Mouse (Mus musculus) hindbrain, embryonic 15.5 days (tissue): Measurements from ENCODE around the gene Olfr606. TPM values are rescaled to one million over a fixed set of nuclear protein-coding genes. Genes with fewer than 3 reads are reported as not detected.
"Not testable (repeated sequence)": the region's sequence is repeated elsewhere in the genome, so short reads cannot be mapped to it uniquely, and the experiment has no call there.

Experiments
- ATAC-seq: fragments of 200-750 bp; cut with Nextera tagmentation; 2 replicates; pipeline ENCODE4 v1.8.0; 2017; ENCODE audit warnings: low read depth, moderate number of reproducible peaks, moderate TSS enrichment; ENCODE audit not compliant: low FRiP score
- H3K27ac ChIP-seq: fragments of 300-500 bp; sonication (generic); replicated peaks from 2 replicates; pipeline ENCODE4 v1.5.1; 2015; ENCODE audit warnings: mild to moderate bottlenecking, inconsistent platforms
- H3K27me3 ChIP-seq: fragments of 300-500 bp; sonication (generic); 2 replicates; pipeline ENCODE4 v1.6.1; 2015; ENCODE audit warnings: control low read depth, inconsistent platforms
- H3K36me3 ChIP-seq: fragments of 300-500 bp; sonication (generic); 2 replicates; pipeline ENCODE4 v1.6.1; 2015; ENCODE audit warnings: control low read depth, inconsistent platforms
- H3K4me1 ChIP-seq: fragments of 300-500 bp; sonication (generic); replicated peaks from 2 replicates; pipeline ENCODE4 v1.6.1; 2015; ENCODE audit warnings: control low read depth, inconsistent platforms
- H3K4me2 ChIP-seq: fragments of 300-500 bp; sonication (generic); 2 replicates; pipeline ENCODE4 v1.6.1; 2015; ENCODE audit warnings: moderate library complexity, mild to moderate bottlenecking, inconsistent platforms
- H3K4me3 ChIP-seq: fragments of 300-500 bp; sonication (generic); 2 replicates; pipeline ENCODE4 v1.5.1; 2015; ENCODE audit warnings: mild to moderate bottlenecking, inconsistent platforms
- H3K9ac ChIP-seq: fragments of 300-500 bp; sonication (generic); 2 replicates; pipeline ENCODE4 v1.6.1; 2015; ENCODE audit warnings: inconsistent platforms
- H3K9me3 ChIP-seq: fragments of 300-500 bp; sonication (generic); 2 replicates; pipeline ENCODE4 v1.6.1; 2016; ENCODE audit warnings: control low read depth, inconsistent platforms
- WGBS: fragments of 180-500 bp; shearing (Covaris S2); methylation state at CpG from one replicate; pipeline ENCODE4 v1.1.7; 2015; 5-methylcytosine and 5-hydroxymethylcytosine counted together
- microRNA-seq: library from miRNA; unstranded; fragments of <30 nt; microRNA quantifications from one replicate; pipeline ENCODE4, GENCODE M21; 2016
- polyA plus RNA-seq: library from polyadenylated mRNA; unstranded; fragments of >200 nt; fragmentation: Nextera tagmentation; extraction: Ambion mirVana; gene quantifications from 2 replicates; pipeline ENCODE4 v1.2.1, GENCODE M21; 2015

Gene Olfr606
- not detected in 2 replicates for polyA plus RNA-seq

- WGBS = 94% methylated on average over 2 of the region's 2 CpGs
- H3K4me3 ChIP-seq = no peak within 1 kb of the TSS
Observed at GRCm38 (mm10) chr7:103448746-103449145, at the start of gene Olfr606. Gene Olfr606 (plus strand): TSS chr7:103449046.

GRCm38 (mm10) chr7:103406521-103407055, 42.3 kb upstream of the Olfr606 start:
- not testable (repeated sequence) for H3K27me3 ChIP-seq, ATAC-seq, H3K4me3 ChIP-seq, H3K9ac ChIP-seq, H3K27ac ChIP-seq, H3K4me2 ChIP-seq, H3K36me3 ChIP-seq, H3K4me1 ChIP-seq, H3K9me3 ChIP-seq
- WGBS = 78% methylated on average over 3 of the region's 3 CpGs

More at GRCm38 (mm10) chr7:103448746-103449145, at the start of gene Olfr606:
- H3K9ac ChIP-seq = no peak within 1 kb of the TSS
- H3K27me3 ChIP-seq = no peaks in the 10 kb centered on the region
- no peak within 1 kb of the TSS for H3K4me2 ChIP-seq
- no peak for ATAC-seq
- H3K36me3 ChIP-seq = no peaks in the 10 kb centered on the region
- H3K27ac ChIP-seq = no peak within 1 kb of the TSS
- H3K9me3 ChIP-seq = no peaks in the 10 kb centered on the region
- no peaks in the 10 kb centered on the region for H3K4me1 ChIP-seq

DNA sequence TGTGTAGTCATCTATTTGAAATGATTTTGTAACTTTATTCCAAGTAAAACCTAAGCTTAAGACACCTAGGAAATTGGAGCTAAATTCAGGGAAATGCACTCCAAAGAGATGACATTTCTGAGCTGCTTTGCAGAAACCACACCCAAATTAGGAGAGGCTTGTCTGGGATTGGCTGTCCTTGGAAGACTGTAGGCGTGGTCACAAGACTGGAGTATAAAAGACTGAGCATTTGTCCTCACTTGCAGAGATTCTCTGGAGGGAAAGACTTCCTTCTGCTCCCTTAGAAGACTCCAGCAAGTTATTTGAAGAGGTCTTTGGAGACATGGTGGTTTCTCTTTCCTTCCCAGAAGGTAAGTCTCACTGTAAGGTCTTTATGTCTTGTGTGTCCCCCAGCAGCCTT, 34.1 kb upstream of the Olfr606 start, which contains the start of gene Usp17lc:
Gene Usp17lc, plus strand, starts transcription at position 301 of the 400 bp plus-strand sequence.
- not testable (repeated sequence) for ATAC-seq, H3K4me2 ChIP-seq, H3K27ac ChIP-seq, H3K9ac ChIP-seq, H3K27me3 ChIP-seq, H3K4me1 ChIP-seq, H3K36me3 ChIP-seq, H3K9me3 ChIP-seq, H3K4me3 ChIP-seq
- 63% methylated on average over 1 of the region's 1 CpGs for WGBS

GRCm38 (mm10) chr7:103445339-103445738, 3.5 kb upstream of the Olfr606 start, which contains the start of gene Olfr605:
Gene Olfr605 (minus strand): TSS chr7:103445439.
- 90% methylated on average over 1 of the region's 1 CpGs for WGBS
- H3K27ac ChIP-seq = no peak within 1 kb of the TSS
- H3K27me3 ChIP-seq = no peaks in the 10 kb centered on the region
- no peak within 1 kb of the TSS for H3K9ac ChIP-seq
- no peak within 1 kb of the TSS for H3K4me3 ChIP-seq
- no peaks in the 10 kb centered on the region for H3K4me1 ChIP-seq
- no peak within 1 kb of the TSS for H3K4me2 ChIP-seq
- no peak for ATAC-seq
- H3K36me3 ChIP-seq = no peaks in the 10 kb centered on the region
- H3K9me3 ChIP-seq = no peaks in the 10 kb centered on the region

DNA sequence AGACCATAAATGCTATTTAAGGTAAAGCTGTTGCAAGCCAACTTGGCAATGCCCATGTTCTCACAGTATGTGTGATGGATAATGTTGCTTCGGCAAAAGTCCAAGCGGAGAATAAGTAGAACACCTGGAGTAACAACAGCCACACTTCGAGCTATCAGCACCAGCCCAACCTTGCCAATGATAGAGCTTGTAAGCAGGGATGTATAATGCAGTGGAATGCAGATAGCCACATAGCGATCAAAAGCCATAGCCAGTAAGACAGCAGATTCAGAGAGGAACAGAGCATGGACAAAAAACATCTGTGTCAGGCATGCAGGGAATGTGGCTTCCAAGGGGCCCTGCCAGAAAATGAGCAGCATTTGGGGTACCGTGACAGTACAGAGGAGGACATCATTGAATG, 11.7 kb downstream of the Olfr606 start:
- 94% methylated on average over 5 of the region's 5 CpGs for WGBS
- H3K4me2 ChIP-seq = no peak overlapping the region
- no peaks in the 10 kb centered on the region for H3K4me1 ChIP-seq
- no peak for ATAC-seq
- H3K36me3 ChIP-seq = no peaks in the 10 kb centered on the region
- H3K27me3 ChIP-seq = no peaks in the 10 kb centered on the region
- H3K4me3 ChIP-seq = no peak overlapping the region
- H3K27ac ChIP-seq = no peak overlapping the region
- H3K9ac ChIP-seq = no peak overlapping the region
- no peaks in the 10 kb centered on the region for H3K9me3 ChIP-seq

DNA sequence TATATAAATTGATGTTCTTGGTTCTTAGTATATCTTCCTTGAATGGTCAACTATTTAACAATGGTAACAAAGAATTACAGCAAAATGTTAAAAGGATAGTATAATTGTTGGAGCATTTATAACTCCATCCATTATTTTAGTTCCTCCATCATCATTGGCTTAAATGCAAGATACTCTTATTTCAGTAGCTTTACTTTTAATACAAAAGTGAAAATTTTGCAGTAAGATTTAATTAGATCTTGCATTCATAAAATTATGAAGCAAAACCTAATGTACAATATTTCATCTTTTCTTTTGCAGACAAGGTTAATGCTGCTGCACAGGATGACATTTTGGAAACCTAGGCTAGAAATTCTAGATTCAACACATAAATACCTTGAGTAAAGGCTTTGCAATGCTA, 20.7 kb downstream of the Olfr606 start, which contains the start of gene Olfr608:
Gene Olfr608, plus strand, starts transcription at position 301 of the 400 bp plus-strand sequence.
- H3K9me3 ChIP-seq = no peaks in the 10 kb centered on the region
- no peaks in the 10 kb centered on the region for H3K36me3 ChIP-seq
- H3K27ac ChIP-seq = no peak within 1 kb of the TSS
- H3K4me3 ChIP-seq = no peak within 1 kb of the TSS
- no peaks in the 10 kb centered on the region for H3K4me1 ChIP-seq
- no peak within 1 kb of the TSS for H3K9ac ChIP-seq
- H3K27me3 ChIP-seq = no peaks in the 10 kb centered on the region
- no peak within 1 kb of the TSS for H3K4me2 ChIP-seq
- ATAC-seq = no peak

DNA sequence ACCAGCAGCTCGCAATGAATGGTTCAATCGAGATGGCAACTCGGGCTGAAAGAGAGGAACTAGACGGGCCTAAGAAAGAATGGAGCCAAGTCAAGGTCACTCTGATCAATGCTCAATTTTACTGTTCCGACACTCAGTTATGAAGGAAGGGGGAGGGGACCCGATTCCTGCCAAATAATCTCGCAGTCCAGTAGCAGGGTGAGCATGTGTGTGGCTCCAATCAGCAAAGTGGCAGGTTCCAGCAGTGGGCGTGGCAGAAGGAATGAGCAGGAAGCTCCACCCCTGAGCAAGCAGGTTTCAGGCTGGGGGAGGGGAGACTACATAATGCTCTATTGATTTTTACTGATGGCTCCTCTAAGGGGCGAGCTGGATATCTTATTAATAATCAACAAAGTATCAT, 28.3 kb downstream of the Olfr606 start:
- ATAC-seq = peak; percentile 51; the same call in 1 of the 2 replicates
- WGBS = 80% methylated on average over 9 of the region's 9 CpGs

DNA sequence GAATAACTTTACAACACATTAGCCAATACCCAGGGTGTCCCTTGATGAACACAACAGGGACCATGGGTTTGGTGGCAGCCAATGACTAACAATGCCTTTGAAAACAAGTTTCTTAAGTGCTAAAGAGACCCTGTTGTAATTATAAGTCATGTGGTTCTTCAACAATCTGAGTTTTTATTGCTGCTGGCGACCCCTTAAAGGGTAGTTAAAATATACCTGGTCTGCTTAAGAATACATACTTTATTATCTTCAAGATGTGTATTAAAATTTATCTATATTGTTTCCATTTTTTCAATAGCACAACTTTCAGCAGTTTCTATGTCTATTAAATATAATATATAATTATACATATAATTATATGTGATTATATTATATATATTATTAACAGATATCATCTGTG, 49.1 kb downstream of the Olfr606 start, which contains the start of gene Olfr609:
Gene Olfr609, minus strand, starts transcription at position 101 of the 400 bp plus-strand sequence.
- Histone ChIP-seq H3K4me1 (no peaks in the 10 kb centered on the region), H3K9ac (no peak within 1 kb of the TSS), H3K27me3 (no peaks in the 10 kb centered on the region), H3K4me3 (no peak within 1 kb of the TSS), H3K4me2 (no peak within 1 kb of the TSS), H3K27ac (no peak within 1 kb of the TSS), H3K36me3 (no peaks in the 10 kb centered on the region), H3K9me3 (no peaks in the 10 kb centered on the region)
- ATAC-seq = no peak
- WGBS = 80% methylated on average over 1 of the region's 1 CpGs

More for the DNA sequence above, 28.3 kb downstream of the Olfr606 start:
- H3K36me3 ChIP-seq, H3K27me3 ChIP-seq, H3K4me1 ChIP-seq, H3K9ac ChIP-seq, H3K27ac ChIP-seq, H3K4me3 ChIP-seq, H3K9me3 ChIP-seq, H3K4me2 ChIP-seq: not testable (repeated sequence)

Small RNA genes within 50 kb of the gene (microRNA-seq; reads per million reads assigned to microRNA genes)
- gene Gm25774 = not detected

Other genes starting within 250 kb of the Olfr606 start
- not detected in 2 replicates for gene Olfr593, start 237.2 kb upstream of the Olfr606 start, polyA plus RNA-seq
- not detected in 2 replicates for gene Olfr594, start 232.1 kb upstream of the Olfr606 start, polyA plus RNA-seq
- not detected in 2 replicates for gene Usp17ld, start 196.5 kb upstream of the Olfr606 start, polyA plus RNA-seq
- not detected in 2 replicates for gene Olfr596, start 143.4 kb upstream of the Olfr606 start, polyA plus RNA-seq
- not detected in 2 replicates for gene Olfr597, start 132.7 kb upstream of the Olfr606 start, polyA plus RNA-seq
- not detected in 2 replicates for gene Olfr598, start 125.5 kb upstream of the Olfr606 start, polyA plus RNA-seq
- gene Olfr599, start 113.1 kb upstream of the Olfr606 start, polyA plus RNA-seq = not detected in 2 replicates
- not detected in 2 replicates for gene Olfr600, start 99.4 kb upstream of the Olfr606 start, polyA plus RNA-seq
- not detected in 2 replicates for gene Olfr601, start 86.4 kb upstream of the Olfr606 start, polyA plus RNA-seq
- not detected in 2 replicates for gene Olfr603, start 62.9 kb upstream of the Olfr606 start, polyA plus RNA-seq
- not detected in 2 replicates for gene Usp17lc, start 34.0 kb upstream of the Olfr606 start, polyA plus RNA-seq
- gene Olfr605, start 3.6 kb upstream of the Olfr606 start, polyA plus RNA-seq = not detected in 2 replicates
- gene Olfr607, start 15.1 kb downstream of the Olfr606 start, polyA plus RNA-seq = not detected in 2 replicates
- not detected in 2 replicates for gene Olfr608, start 20.8 kb downstream of the Olfr606 start, polyA plus RNA-seq
- not detected in 2 replicates for gene Olfr609, start 49.0 kb downstream of the Olfr606 start, polyA plus RNA-seq
- gene Olfr610, start 63.1 kb downstream of the Olfr606 start, polyA plus RNA-seq = not detected in 2 replicates
- gene Olfr611, start 71.8 kb downstream of the Olfr606 start, polyA plus RNA-seq = not detected in 2 replicates
- not detected in 2 replicates for gene Olfr612, start 93.7 kb downstream of the Olfr606 start, polyA plus RNA-seq
- gene Olfr613, start 99.0 kb downstream of the Olfr606 start, polyA plus RNA-seq = not detected in 2 replicates
- gene Olfr615, start 107.0 kb downstream of the Olfr606 start, polyA plus RNA-seq = not detected in 2 replicates
- not detected in 2 replicates for gene Olfr616, start 120.1 kb downstream of the Olfr606 start, polyA plus RNA-seq
- not detected in 2 replicates for gene Olfr617, start 124.0 kb downstream of the Olfr606 start, polyA plus RNA-seq
- gene Olfr618, start 141.1 kb downstream of the Olfr606 start, polyA plus RNA-seq = not detected in 2 replicates
- gene Olfr619, start 151.5 kb downstream of the Olfr606 start, polyA plus RNA-seq = not detected in 2 replicates
- gene Olfr620, start 163.5 kb downstream of the Olfr606 start, polyA plus RNA-seq = not detected in 2 replicates
- not detected in 2 replicates for gene Olfr622, start 193.7 kb downstream of the Olfr606 start, polyA plus RNA-seq
- not detected in 2 replicates for gene Olfr623, start 214.7 kb downstream of the Olfr606 start, polyA plus RNA-seq
- 0.03 TPM in 1 of 2 replicates, not detected in the other for gene Olfr624, start 222.1 kb downstream of the Olfr606 start, polyA plus RNA-seq
- not detected in 2 replicates for gene Olfr625-ps1, start 233.7 kb downstream of the Olfr606 start, polyA plus RNA-seq